Mouse (Mus musculus): ENCODE results near the gene Olfr214. TPM values are rescaled to one million over a fixed set of nuclear protein-coding genes. Genes with fewer than 3 reads are reported as not detected.
"Not testable (repeated sequence)": the region's sequence is repeated elsewhere in the genome, so short reads cannot be mapped to it uniquely, and the experiment has no call there.

The Olfr214 gene
- not detected in 2 replicates for polyA plus RNA-seq (2016; fragmentation: Nextera tagmentation; extraction: Ambion mirVana)

- H3K4me2 ChIP-seq, result no peak within 1 kb of the TSS
- no peaks in the 10 kb centered on the region for H3K9me3 ChIP-seq
- H3K27ac ChIP-seq, result no peak within 1 kb of the TSS
- ATAC-seq (ENCODE audit: insufficient number of reproducible peaks, insufficient read depth, low FRiP score, low TSS enrichment, low read depth), result no peak
- H3K4me1 ChIP-seq (replicated peaks), result no peaks in the 10 kb centered on the region
- WGBS, result 82% methylated on average over 1 of the region's 1 CpGs
- H3K27me3 ChIP-seq, result no peaks in the 10 kb centered on the region
- no peak within 1 kb of the TSS for H3K4me3 ChIP-seq (replicated peaks)
- H3K36me3 ChIP-seq, result no peaks in the 10 kb centered on the region
- no peak within 1 kb of the TSS for H3K9ac ChIP-seq (replicated peaks)
Observed at GRCm38 (mm10) chr6:116553935-116554334, at the start of gene Olfr214. Gene Olfr214, plus strand, starts transcription at chr6:116554235.

GRCm38 (mm10) chr6:116506302-116507003 is 47.6 kb upstream of the Olfr214 start, which contains the start of gene Olfr212:
Gene Olfr212, plus strand, starts transcription at chr6:116506516.
- ATAC-seq (ENCODE audit: insufficient number of reproducible peaks, insufficient read depth, low FRiP score, low TSS enrichment, low read depth); H3K9ac ChIP-seq (replicated peaks): not testable (repeated sequence)
- WGBS, result 93% methylated on average over 20 of the region's 20 CpGs

GRCm38 (mm10) chr6:116514832-116515231 is 39.2 kb upstream of the Olfr214 start:
- no peaks in the 10 kb centered on the region for H3K36me3 ChIP-seq
- H3K4me2 ChIP-seq, result no peak overlapping the region
- no peak overlapping the region for H3K9ac ChIP-seq (replicated peaks)
- H3K27ac ChIP-seq, result no peak overlapping the region
- no peak overlapping the region for H3K4me3 ChIP-seq (replicated peaks)
- no peaks in the 10 kb centered on the region for H3K27me3 ChIP-seq
- H3K4me1 ChIP-seq (replicated peaks), result no peaks in the 10 kb centered on the region
- ATAC-seq (ENCODE audit: insufficient number of reproducible peaks, insufficient read depth, low FRiP score, low TSS enrichment, low read depth), result no peak
- H3K9me3 ChIP-seq, result no peaks in the 10 kb centered on the region

More at GRCm38 (mm10) chr6:116506302-116507003, 47.6 kb upstream of the Olfr214 start, which contains the start of gene Olfr212:
- H3K4me3 ChIP-seq (replicated peaks); H3K4me2 ChIP-seq; H3K4me1 ChIP-seq (replicated peaks); H3K27ac ChIP-seq; H3K36me3 ChIP-seq; H3K27me3 ChIP-seq: not testable (repeated sequence)
- peaks cover 31% of the 10 kb centered on the region for H3K9me3 ChIP-seq

GRCm38 (mm10) chr6:116538156-116538555 is 15.9 kb upstream of the Olfr214 start, which contains the start of gene Olfr213:
Gene Olfr213, plus strand, starts transcription at chr6:116538456.
- Histone ChIP-seq H3K27me3 (no peaks in the 10 kb centered on the region), H3K27ac (no peak within 1 kb of the TSS), H3K9ac (replicated peaks) (no peak within 1 kb of the TSS), H3K4me1 (replicated peaks) (no peaks in the 10 kb centered on the region), H3K4me3 (replicated peaks) (no peak within 1 kb of the TSS), H3K36me3 (no peaks in the 10 kb centered on the region), H3K4me2 (no peak within 1 kb of the TSS), H3K9me3 (no peaks in the 10 kb centered on the region)
- 78% methylated on average over 1 of the region's 1 CpGs for WGBS
- no peak for ATAC-seq (ENCODE audit: insufficient number of reproducible peaks, insufficient read depth, low FRiP score, low TSS enrichment, low read depth)

GRCm38 (mm10) chr6:116542500-116542899 is 11.5 kb upstream of the Olfr214 start:
- ATAC-seq (ENCODE audit: insufficient number of reproducible peaks, insufficient read depth, low FRiP score, low TSS enrichment, low read depth), result no peak
- Histone ChIP-seq H3K4me1 (replicated peaks) (no peaks in the 10 kb centered on the region), H3K9me3 (no peaks in the 10 kb centered on the region), H3K4me3 (replicated peaks) (no peak overlapping the region), H3K27me3 (no peaks in the 10 kb centered on the region), H3K27ac (no peak overlapping the region), H3K9ac (replicated peaks) (no peak overlapping the region), H3K36me3 (no peaks in the 10 kb centered on the region), H3K4me2 (no peak overlapping the region)
- WGBS, result 82% methylated on average over 2 of the region's 2 CpGs

GRCm38 (mm10) chr6:116550841-116551240 is 3.2 kb upstream of the Olfr214 start, which contains the start of gene Gm5580:
Gene Gm5580, plus strand, starts transcription at chr6:116551141.
- not testable (repeated sequence) for H3K4me1 ChIP-seq (replicated peaks); H3K9ac ChIP-seq (replicated peaks); H3K4me3 ChIP-seq (replicated peaks); H3K27ac ChIP-seq; H3K4me2 ChIP-seq; ATAC-seq (ENCODE audit: insufficient number of reproducible peaks, insufficient read depth, low FRiP score, low TSS enrichment, low read depth); H3K36me3 ChIP-seq; H3K27me3 ChIP-seq; H3K9me3 ChIP-seq
- WGBS, result 95% methylated on average over 11 of the region's 11 CpGs

DNA sequence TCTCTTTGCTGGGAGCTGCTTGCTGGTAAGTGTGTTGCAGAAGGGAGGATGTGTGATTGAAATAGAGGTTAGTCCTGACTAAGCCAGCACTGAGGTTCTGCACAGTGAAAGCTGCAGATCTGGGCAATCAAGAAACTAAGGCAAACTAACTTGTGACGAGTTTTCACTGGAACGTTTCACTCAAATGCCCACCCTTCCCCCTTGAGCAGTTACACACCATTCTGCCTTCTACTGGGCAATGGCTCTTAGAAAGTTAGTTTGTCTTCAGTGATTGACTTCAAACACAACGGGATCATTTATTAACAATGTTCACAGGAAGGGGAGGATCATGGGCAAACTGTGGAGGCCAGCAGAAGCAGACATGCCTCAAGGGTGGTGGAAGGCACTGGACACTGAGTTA is 917 bp downstream of the Olfr214 start:
- 63% methylated on average over 3 of the region's 3 CpGs for WGBS
- Histone ChIP-seq H3K27me3 (no peaks in the 10 kb centered on the region), H3K27ac (no peak overlapping the region), H3K36me3 (no peaks in the 10 kb centered on the region), H3K4me2 (no peak overlapping the region), H3K4me3 (replicated peaks) (no peak overlapping the region), H3K9ac (replicated peaks) (no peak overlapping the region), H3K4me1 (replicated peaks) (no peaks in the 10 kb centered on the region), H3K9me3 (no peaks in the 10 kb centered on the region)
- no peak for ATAC-seq (ENCODE audit: insufficient number of reproducible peaks, insufficient read depth, low FRiP score, low TSS enrichment, low read depth)

- Histone ChIP-seq H3K4me2 (no peak overlapping the region), H3K9ac (replicated peaks) (no peak overlapping the region), H3K27ac (no peak overlapping the region), H3K4me3 (replicated peaks) (no peak overlapping the region), H3K4me1 (replicated peaks) (no peaks in the 10 kb centered on the region), H3K27me3 (no peaks in the 10 kb centered on the region; the same call in 1 of the 2 replicates), H3K9me3 (no peaks in the 10 kb centered on the region), H3K36me3 (no peaks in the 10 kb centered on the region)
- no peak for ATAC-seq (ENCODE audit: insufficient number of reproducible peaks, insufficient read depth, low FRiP score, low TSS enrichment, low read depth)
- 31% methylated on average over 3 of the region's 3 CpGs for WGBS
Observed at GRCm38 (mm10) chr6:116569834-116570233, 15.8 kb downstream of the Olfr214 start.

- 79% methylated on average over 4 of the region's 4 CpGs for WGBS
- H3K4me2 ChIP-seq, result no peak within 1 kb of the TSS
- H3K4me3 ChIP-seq (replicated peaks), result no peak within 1 kb of the TSS
- H3K9me3 ChIP-seq, result no peaks in the 10 kb centered on the region
- ATAC-seq (ENCODE audit: insufficient number of reproducible peaks, insufficient read depth, low FRiP score, low TSS enrichment, low read depth), result no peak
- no peak within 1 kb of the TSS for H3K27ac ChIP-seq
- no peak within 1 kb of the TSS for H3K9ac ChIP-seq (replicated peaks)
- H3K27me3 ChIP-seq, result no peaks in the 10 kb centered on the region
- no peaks in the 10 kb centered on the region for H3K4me1 ChIP-seq (replicated peaks)
- H3K36me3 ChIP-seq, result no peaks in the 10 kb centered on the region
Observed at GRCm38 (mm10) chr6:116584095-116584494, 30.1 kb downstream of the Olfr214 start, which contains the start of gene Olfr215. Gene Olfr215, minus strand, starts transcription at chr6:116584195.

DNA sequence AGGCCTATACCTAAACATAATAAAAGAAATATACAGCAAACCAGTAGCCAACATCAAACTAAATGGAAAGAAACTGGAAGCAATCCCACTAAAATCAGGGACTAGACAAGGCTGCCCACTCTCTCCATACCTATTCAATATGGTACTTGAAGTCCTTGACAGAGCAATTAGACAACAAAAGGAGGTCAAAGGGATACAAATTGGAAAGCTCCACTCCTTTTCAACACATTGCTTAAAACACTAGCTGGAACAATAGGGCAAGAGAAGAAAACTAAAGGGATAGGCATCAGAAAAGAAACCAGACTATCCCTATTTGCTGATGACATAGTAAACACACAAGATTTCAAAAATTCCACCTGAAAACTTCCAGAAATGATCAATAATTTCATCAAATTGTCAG is 46.9 kb downstream of the Olfr214 start:
- not testable (repeated sequence) for H3K4me2 ChIP-seq; H3K4me3 ChIP-seq (replicated peaks); H3K36me3 ChIP-seq; ATAC-seq (ENCODE audit: insufficient number of reproducible peaks, insufficient read depth, low FRiP score, low TSS enrichment, low read depth); H3K27ac ChIP-seq; H3K9ac ChIP-seq (replicated peaks); H3K4me1 ChIP-seq (replicated peaks); H3K27me3 ChIP-seq; H3K9me3 ChIP-seq

DNA sequence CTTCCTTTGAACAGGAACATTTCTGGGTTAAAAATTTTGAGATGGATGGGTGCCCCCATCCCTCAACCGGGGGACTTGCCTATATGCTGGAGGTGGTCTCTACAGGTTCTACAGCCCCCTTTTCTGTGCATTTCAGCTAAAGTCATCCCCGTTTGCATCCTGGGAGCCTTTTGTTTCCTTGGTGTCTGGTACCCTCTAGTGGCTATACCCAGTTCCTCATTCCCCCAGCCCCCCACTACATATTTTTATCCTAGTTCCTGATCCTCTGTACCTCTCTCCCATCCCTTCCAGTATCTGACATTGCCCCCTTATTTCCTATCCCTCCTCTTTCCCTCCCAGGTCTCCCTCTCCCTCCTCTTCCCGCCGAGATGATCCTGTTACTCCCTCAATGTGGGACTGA is 53.2 kb downstream of the Olfr214 start:
- Histone ChIP-seq H3K4me1 (replicated peaks) (no peaks in the 10 kb centered on the region), H3K4me3 (replicated peaks) (no peak overlapping the region), H3K9me3 (no peaks in the 10 kb centered on the region), H3K36me3 (no peaks in the 10 kb centered on the region), H3K9ac (replicated peaks) (no peak overlapping the region), H3K27ac (no peak overlapping the region), H3K4me2 (no peak overlapping the region), H3K27me3 (no peaks in the 10 kb centered on the region)
- no peak for ATAC-seq (ENCODE audit: insufficient number of reproducible peaks, insufficient read depth, low FRiP score, low TSS enrichment, low read depth)
- WGBS, result 43% methylated on average over 4 of the region's 4 CpGs
